Mouse (Mus musculus) erythroblast, adult 5-6 weeks (primary cell): ENCODE results near the gene Fam43a. TPM values are rescaled to one million over a fixed set of nuclear protein-coding genes. Genes with fewer than 3 reads are reported as not detected.

Experiments
- ATAC-seq: replicated peaks from 2 replicates; pipeline ENCODE4 v1.8.0; 2016; ENCODE audit warnings: moderate number of reproducible peaks, mild to moderate bottlenecking, moderate TSS enrichment, inconsistent platforms; ENCODE audit not compliant: poor library complexity, low FRiP score, severe bottlenecking
- total RNA-seq, 2 experiments: library from RNA; stranded (forward) in 1 of 2; stranded (reverse) in 1 of 2; fragments of 150-400 nt in 1 of 2; fragments of 200-764, 138-1000 nt in 1 of 2; gene quantifications; 2 replicates each; pipeline versions ENCODE4 v1.2.3 to v1.2.4; 2015 to 2017; ENCODE audit warnings: low replicate concordance in 2 of 2

Gene Fam43a
- total RNA-seq, 2 experiments from 2014 or later = 0.58 to 1.4 TPM

DNA sequence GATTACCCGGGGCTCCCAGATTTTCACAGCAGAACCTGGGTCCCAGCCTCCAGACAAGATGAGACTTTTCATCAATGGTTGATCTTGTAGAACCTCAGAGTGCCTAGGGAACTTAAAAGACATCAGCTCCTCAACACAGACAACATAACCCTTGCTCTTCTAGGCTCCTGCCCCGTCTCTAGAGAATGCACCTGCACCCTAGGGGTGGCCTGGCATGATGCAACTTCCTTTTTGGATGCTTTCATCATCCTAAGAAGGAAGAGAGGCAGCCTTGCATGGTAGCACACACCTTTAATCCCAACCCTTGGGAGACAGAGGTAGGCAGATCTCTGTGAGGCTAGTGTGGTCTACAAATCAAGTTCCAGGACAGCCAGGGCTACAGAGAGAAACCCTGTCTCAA lies 25.1 kb downstream of the Fam43a start:
- ATAC-seq = no peak

DNA sequence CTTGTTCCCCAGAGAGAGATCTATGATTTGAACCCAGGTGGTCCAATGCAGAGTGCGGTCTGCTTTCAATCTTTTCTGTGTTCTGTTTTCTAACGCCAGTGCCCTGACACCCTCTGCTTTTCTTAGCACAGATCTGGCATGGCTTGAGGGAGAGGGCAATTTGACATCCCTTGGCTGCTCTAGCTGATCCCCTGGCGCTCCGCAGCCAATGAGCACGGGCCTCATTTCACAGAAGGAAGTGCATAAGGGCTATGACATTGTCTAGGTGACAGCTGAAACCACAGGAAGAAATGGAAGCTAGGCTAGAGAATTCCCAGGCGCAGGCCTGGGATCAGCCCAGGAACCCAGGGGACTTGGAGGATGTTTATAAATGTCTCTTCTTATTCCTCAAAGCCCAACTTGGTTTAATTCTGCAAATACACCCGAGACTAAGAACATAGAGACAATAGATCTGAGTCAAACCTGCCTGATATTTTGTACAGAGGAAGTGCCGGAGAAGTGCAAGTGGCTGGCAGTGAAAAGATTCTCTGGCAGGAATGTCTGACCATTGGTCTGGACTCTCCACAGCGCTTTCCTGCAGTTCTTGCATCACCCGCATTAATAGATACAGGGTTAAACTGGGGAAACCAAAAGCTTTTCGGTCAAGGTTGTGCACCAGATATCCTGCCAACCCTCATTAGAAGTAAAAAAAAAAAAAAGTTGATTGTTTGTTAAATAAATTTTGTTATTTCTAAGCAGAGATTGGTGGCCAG lies 28.2 kb downstream of the Fam43a start:
- ATAC-seq = no peak

DNA sequence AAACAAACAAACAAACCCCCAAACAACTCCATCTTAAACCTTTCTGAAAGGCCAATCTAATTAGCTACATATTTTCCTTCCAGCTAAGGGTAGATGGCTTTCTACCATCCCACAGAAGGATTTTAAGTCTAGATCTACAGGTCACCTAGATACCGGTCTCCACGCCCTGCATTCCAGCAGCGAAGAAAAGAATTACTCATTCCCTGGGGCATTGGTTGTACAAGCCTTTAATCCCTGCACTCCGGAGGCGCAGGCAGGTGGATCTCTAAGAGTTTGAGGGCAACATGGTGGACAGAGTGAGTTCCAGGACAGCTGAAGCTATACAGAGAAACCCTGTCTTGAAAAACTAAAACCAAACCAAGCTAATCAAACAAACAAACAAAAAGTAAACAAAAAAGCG lies 28.9 kb downstream of the Fam43a start:
- no peak for ATAC-seq

DNA sequence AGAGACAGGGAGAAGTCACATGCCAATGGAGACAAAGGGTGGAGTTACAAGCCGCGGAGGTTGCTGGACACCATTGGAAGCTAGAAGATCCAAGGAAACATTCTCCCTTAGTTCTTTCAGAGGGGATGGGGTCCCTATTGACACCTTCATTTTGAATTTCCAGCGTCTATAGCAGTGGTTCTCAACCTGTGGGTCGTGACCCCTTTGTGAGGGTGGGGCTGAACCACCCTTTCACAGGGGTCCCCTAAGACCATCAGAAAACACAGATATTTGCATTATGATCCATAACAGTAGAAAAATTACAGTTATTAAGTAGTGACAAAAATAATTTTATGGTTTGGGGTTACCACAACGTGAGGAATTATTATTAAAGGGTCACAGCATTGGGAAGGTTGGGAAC lies 30.0 kb downstream of the Fam43a start:
- no peak for ATAC-seq

DNA sequence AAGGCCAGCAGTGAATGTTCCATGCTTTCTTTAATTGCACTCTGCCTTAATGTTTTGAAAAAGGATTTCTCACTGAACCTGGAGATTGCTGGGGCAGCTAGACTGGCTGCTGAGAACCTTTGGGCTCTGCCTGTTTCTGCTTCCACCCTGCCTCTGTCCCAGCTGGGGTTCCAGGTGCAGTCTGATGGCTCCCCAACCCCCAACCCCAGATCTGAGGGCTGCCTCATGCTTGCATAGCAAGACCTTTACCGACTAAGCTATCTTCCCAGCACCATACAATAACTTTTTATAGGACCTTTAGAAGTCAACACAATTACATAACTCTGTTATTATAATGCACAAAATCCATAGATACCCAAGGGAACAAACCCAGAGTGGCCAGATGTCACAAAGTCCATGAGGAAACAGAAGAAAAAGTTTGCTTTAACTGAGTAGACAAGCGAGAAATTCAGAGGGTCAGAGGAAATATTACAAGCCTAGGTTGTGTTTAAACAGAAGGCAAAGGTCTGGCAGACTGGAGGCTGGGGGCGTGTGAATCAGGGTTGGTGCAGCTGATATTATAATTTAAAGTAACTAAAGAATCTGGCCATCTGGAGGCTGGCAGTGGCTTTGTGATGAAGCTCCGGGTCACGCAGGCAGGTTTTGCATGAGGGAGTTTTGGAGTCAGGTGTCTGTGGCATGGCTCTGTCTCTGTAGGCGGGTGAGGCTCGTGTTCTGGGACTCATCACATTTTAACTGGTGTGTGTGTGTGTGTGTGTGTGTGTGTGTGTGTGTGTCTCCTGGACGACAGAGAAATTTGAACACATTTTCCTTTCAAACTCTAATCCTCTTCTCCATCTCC lies 34.6 kb downstream of the Fam43a start:
- ATAC-seq = no peak

DNA sequence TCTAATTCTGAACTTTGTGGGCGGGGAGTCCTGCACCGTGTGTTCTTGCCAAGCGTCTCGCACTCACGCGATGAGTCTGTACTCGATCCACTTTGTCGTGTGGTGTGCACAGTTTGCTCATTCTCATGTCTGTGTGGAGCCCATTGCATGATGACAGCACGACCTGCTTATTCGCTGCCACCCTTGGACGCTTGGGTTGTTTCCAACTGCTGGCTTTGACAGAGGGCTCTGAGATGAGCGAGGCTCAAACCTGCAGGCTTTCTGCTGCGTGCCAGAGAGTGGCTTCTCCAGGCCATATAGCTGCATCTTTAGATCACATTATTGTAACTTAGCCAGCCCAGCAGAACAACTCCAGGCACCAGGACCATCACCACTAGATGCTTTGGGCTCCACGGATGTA lies 39.1 kb downstream of the Fam43a start:
- no peak for ATAC-seq

DNA sequence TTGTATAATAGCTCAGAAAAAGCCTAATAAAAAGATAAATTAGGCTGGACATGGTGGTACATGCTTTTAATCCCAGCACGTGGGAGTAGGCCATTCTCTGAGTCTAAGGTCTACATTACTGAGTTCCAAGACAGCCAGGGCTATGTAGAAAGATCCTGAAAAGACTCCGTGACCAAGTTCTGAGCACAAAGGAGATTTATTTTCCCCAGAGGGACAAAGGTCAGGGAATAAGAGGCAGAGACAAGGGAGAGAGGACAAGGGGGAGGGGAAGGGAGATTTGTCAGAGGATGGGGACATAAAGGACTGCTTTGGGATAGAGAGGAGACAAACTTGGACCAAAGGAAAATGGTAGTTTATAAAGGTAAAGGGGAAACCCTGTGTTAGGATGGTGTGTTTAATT lies 41.1 kb downstream of the Fam43a start:
- no peak for ATAC-seq

DNA sequence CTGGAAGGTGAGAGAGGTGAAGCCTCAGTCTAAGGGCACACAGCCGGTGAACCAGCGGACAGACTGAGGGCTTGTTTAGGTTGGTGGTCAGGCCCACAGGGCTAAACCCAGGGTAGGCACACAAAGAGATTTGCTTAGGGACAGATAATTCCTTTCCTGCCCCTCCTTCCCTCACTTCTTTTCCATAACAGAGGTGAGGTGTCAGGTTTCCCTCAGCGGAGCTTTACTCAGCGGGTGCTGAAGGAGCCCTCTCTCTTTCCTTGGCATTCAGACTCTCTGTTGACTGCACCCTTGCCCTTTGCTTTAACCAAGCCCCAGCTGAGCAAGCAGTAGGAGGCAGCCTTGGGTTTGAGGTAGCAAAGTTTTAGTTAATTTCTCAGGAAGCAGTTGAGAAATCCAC lies 41.9 kb downstream of the Fam43a start:
- no peak for ATAC-seq

DNA sequence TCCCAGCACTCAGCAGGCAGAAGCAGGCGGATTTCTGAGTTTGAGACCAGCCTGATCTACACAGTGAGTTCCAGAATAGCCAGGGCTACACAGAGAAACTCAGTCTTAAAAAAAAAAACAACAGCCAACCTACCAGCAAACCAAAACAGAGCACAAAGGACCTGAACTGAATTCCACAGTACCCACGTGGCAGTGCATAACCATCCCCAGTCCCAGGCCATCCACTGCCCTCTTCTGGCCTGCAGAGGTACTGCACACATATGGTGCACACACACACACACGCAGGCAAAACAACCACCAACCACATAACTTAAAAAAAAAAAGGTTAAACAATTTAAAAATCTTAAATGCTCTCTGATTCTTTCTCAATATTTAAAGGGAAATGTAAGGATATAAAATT lies 42.7 kb downstream of the Fam43a start:
- no peak for ATAC-seq

DNA sequence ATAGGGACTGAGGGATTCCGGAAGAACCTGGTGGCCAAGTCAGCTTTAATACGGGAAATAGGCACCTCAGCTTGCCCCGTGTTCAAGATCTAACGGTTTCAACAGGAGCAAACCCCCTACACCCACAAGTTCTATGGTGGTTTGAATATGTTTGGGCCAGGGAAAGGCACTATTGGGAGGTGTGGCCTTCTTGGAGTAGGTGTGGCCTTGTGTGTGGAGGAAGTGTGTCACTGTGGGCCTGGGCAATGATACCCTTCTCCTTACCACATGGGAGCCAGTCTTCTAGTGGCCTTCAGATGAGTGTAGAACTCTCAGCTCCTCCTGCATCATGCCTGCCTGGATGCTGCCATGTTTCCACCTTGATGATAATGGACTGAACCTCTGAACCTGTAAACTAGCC lies 45.5 kb downstream of the Fam43a start:
- no peak for ATAC-seq

DNA sequence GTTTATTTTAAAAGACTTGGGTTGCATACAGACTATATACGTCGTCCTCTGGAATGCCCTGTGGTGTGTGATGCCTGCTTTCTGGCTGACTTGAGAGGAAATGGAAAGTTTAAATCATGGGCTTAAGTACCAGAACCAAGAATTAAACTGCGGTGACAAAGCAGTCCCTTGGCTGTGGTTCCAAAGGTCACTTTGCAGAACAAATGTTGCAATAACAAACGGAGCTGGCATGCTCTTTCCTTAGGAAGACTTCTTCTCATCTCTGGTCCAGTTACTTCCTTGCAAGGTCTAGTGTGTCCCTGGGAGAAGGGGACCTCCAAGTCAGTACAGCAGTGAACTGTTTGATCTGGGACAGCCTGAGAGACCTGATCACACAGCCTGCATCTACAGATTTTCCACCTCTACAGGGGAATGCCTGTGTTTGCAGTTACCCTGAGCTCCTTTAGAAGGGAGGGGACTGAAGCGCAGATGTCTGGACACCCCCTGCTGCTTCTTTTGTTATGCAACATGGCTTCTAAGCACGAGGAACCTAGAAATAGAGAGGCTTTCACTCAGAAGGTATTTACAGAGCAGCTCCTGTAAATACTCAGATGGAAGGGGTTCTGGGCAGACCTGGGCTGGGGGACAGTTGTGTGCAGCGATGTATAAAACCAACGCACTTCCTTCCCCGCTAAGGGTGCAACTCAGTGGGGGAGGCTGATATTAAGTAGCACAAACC lies 46.5 kb downstream of the Fam43a start:
- no peak for ATAC-seq

DNA sequence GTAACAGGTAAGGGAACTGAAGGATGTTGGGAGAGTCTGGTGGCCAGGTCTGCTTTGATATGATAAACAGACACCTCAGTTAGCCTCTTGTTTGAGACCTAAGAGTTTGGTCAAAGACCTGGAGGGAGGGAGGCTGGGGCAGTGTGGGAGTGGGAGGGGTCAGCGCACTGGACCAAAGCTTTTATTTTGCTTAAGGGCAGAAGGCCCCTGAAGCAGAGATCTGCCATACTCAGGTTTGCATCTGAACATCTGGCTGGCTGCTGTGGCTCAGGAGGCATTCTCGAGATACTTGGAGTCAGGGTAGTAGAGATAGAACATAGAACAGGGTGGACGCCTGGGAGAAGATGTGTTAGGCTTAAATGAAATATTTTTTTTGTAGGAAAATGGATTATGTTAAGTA lies 47.3 kb downstream of the Fam43a start:
- ATAC-seq = no peak

DNA sequence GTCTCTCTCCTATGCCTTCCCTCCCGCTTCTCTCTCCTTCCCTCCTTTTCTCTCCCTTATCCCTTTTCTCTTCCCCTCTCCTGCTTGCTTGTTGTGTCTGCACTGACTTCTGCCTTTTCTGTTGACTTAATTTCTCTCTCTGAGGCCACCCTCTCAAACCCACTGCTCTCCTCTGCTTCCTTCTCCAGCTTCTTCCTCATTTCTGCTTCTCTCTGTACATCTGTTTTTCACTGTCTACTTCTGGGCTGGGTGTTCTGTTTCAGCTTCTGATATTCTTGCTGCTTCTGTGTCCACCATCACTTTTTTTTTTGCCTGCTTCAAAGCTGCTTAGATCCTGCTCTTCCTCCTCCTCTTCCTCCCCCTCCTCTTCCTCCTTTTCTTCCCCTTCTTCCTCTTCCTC lies 51.8 kb downstream of the Fam43a start:
- no peak for ATAC-seq

Other genes with a start within 250 kb of the Fam43a start
- gene Atp13a3, start 193.7 kb upstream of the Fam43a start, total RNA-seq (2015; ENCODE audit: low replicate concordance) = 46.4 and 64.9 TPM in 2 replicates
- 36.7 and 38.2 TPM in 2 replicates for gene Atp13a3, start 193.7 kb upstream of the Fam43a start, total RNA-seq (2017; ENCODE audit: low replicate concordance)
- gene Tmem44, start 48.9 kb upstream of the Fam43a start, total RNA-seq (2015; ENCODE audit: low replicate concordance) = 0.21 TPM in 1 of 2 replicates, not detected in the other
- gene Tmem44, start 48.9 kb upstream of the Fam43a start, total RNA-seq (2017; ENCODE audit: low replicate concordance) = 0.70 and 0.77 TPM in 2 replicates
- gene Lsg1, start 12.1 kb upstream of the Fam43a start, total RNA-seq (2015; ENCODE audit: low replicate concordance) = 9.2 and 11.5 TPM in 2 replicates
- gene Lsg1, start 12.1 kb upstream of the Fam43a start, total RNA-seq (2017; ENCODE audit: low replicate concordance) = 18.0 and 36.7 TPM in 2 replicates